Mouse (Mus musculus) layer of hippocampus, postnatal 10 days (tissue): ENCODE results near the gene Tbc1d30. TPM values are rescaled to one million over a fixed set of nuclear protein-coding genes. Genes with fewer than 3 reads are reported as not detected.

ENCODE experiments used
- DNase-seq, 2 experiments: peaks; one replicate each; pipeline ENCODE4 v3.0.0; 2021; ENCODE audit warnings: low spot score in 2 of 2
- total RNA-seq, 2 experiments: library from RNA; stranded (reverse); gene quantifications; 2 replicates each; pipeline ENCODE4 v1.2.3; 2021

Gene Tbc1d30
- total RNA-seq, 2 experiments from 2014 or later, result 42.0 to 44.1 TPM

GRCm38 (mm10) chr10:121315321-121316283, 35.5 kb downstream of the Tbc1d30 start:
- DNase-seq, result no peak

GRCm38 (mm10) chr10:121314186-121314585, 36.9 kb downstream of the Tbc1d30 start:
- DNase-seq, result no peak

GRCm38 (mm10) chr10:121313049-121313448, 38.0 kb downstream of the Tbc1d30 start:
- DNase-seq, result no peak

GRCm38 (mm10) chr10:121310511-121311221, 40.4 kb downstream of the Tbc1d30 start:
- peak; percentile 74 to 82 for DNase-seq

GRCm38 (mm10) chr10:121309801-121310510, 41.1 kb downstream of the Tbc1d30 start:
- no peak for DNase-seq

GRCm38 (mm10) chr10:121309123-121309655, 41.9 kb downstream of the Tbc1d30 start:
- DNase-seq, result no peak

- DNase-seq, result no peak
These were observed 45.6 kb downstream of the Tbc1d30 start for GRCm38 (mm10) chr10:121305441-121305840.

- DNase-seq, result no peak
These were observed 47.5 kb downstream of the Tbc1d30 start for GRCm38 (mm10) chr10:121303559-121303958.

- DNase-seq, result peak in 1 of 2 experiments; percentile 28
These were observed 49.2 kb downstream of the Tbc1d30 start for GRCm38 (mm10) chr10:121301868-121302267.

GRCm38 (mm10) chr10:121300659-121301058, 50.4 kb downstream of the Tbc1d30 start:
- DNase-seq, result no peak

GRCm38 (mm10) chr10:121297054-121297701, 53.9 kb downstream of the Tbc1d30 start:
- no peak for DNase-seq

GRCm38 (mm10) chr10:121294471-121294870, 56.6 kb downstream of the Tbc1d30 start:
- DNase-seq, result no peak

GRCm38 (mm10) chr10:121293829-121294228, 57.2 kb downstream of the Tbc1d30 start:
- no peak for DNase-seq

- DNase-seq, result no peak
These were observed 59.7 kb downstream of the Tbc1d30 start for GRCm38 (mm10) chr10:121291272-121291917.

- DNase-seq, result peak; percentile 28 to 45
These were observed 60.4 kb downstream of the Tbc1d30 start for GRCm38 (mm10) chr10:121290682-121291078.

GRCm38 (mm10) chr10:121289970-121290681, 61.0 kb downstream of the Tbc1d30 start:
- DNase-seq, result peak; percentile 29 to 34

GRCm38 (mm10) chr10:121282926-121283325, 68.2 kb downstream of the Tbc1d30 start:
- DNase-seq, result peak in 1 of 2 experiments; percentile 34

GRCm38 (mm10) chr10:121282436-121282835, 68.6 kb downstream of the Tbc1d30 start:
- no peak for DNase-seq

GRCm38 (mm10) chr10:121280943-121281342, 70.1 kb downstream of the Tbc1d30 start:
- no peak for DNase-seq
